Mouse (Mus musculus) G1E (cell line): ENCODE data around the gene Dmrt3.

Experiments used
- CTCF ChIP-seq: IDR thresholded peaks from 2 replicates; pipeline ENCODE4 v1.5.1; 2012; ENCODE audit warnings: low read depth, low read length, inconsistent platforms, mixed read lengths
- GATA1 ChIP-seq: IDR thresholded peaks from 2 replicates; pipeline ENCODE4 v1.6.1; 2012; ENCODE audit warnings: borderline replicate concordance, low read length, inconsistent platforms, mixed read lengths
- GATA2 ChIP-seq: IDR thresholded peaks from 2 replicates; pipeline ENCODE4 v1.6.1; 2012; ENCODE audit warnings: low read depth, low read length, inconsistent platforms, borderline replicate concordance
- POLR2AphosphoS5 ChIP-seq: IDR thresholded peaks from 2 replicates; pipeline ENCODE4 v1.6.1; 2012; ENCODE audit warnings: low read depth, low read length, inconsistent platforms; ENCODE audit not compliant: insufficient replicate concordance
- TAL1 ChIP-seq: conservative IDR thresholded peaks from 2 replicates; pipeline ENCODE4 v1.6.1; 2012; ENCODE audit warnings: low read depth, low read length, inconsistent platforms, mixed read lengths

- TF ChIP-seq GATA2: no peak
- TF ChIP-seq POLR2AphosphoS5: no peak
- no peak for TF ChIP-seq GATA1
- no peak for TF ChIP-seq CTCF
- TF ChIP-seq TAL1: no peak
These were observed 3.6 kb downstream of the Dmrt3 start for GRCm38 (mm10) chr19:25613476-25614300.
